Mouse (Mus musculus) hindbrain, embryonic 14.5 days (tissue): Measurements from ENCODE around the gene Vgll2. TPM values are rescaled to one million over a fixed set of nuclear protein-coding genes. Genes with fewer than 3 reads are reported as not detected.

ENCODE experiments used
- ATAC-seq: fragments of 200-750 bp; cut with Nextera tagmentation; 2 replicates; pipeline ENCODE4 v1.8.0; 2017; ENCODE audit warnings: moderate number of reproducible peaks, mild to moderate bottlenecking, moderate TSS enrichment, moderate library complexity; ENCODE audit not compliant: low FRiP score
- DNase-seq: peaks from one replicate; pipeline ENCODE4 v3.0.0-alpha.2; 2015; ENCODE audit warnings: low spot score
- H3K27ac ChIP-seq: fragments of 300-500 bp; sonication (generic); 2 replicates; pipeline ENCODE4 v1.5.1; 2014; ENCODE audit warnings: mild to moderate bottlenecking, moderate library complexity
- H3K27me3 ChIP-seq: fragments of 300-500 bp; sonication (generic); 2 replicates; pipeline ENCODE4 v1.6.1; 2014; ENCODE audit warnings: mild to moderate bottlenecking, low read length, mixed read lengths; ENCODE audit not compliant: control insufficient read depth, insufficient read depth
- H3K36me3 ChIP-seq: fragments of 300-500 bp; sonication (generic); replicated peaks from 2 replicates; pipeline ENCODE4 v1.6.1; 2014; ENCODE audit not compliant: control insufficient read depth, insufficient read depth
- H3K4me1 ChIP-seq: fragments of 300-500 bp; sonication (generic); replicated peaks from 2 replicates; pipeline ENCODE4 v1.6.1; 2014; ENCODE audit warnings: antibody characterized with exemption, low read length, mixed read lengths; ENCODE audit not compliant: control insufficient read depth, insufficient read depth
- H3K4me2 ChIP-seq: fragments of 300-500 bp; sonication (generic); replicated peaks from 2 replicates; pipeline ENCODE4 v1.6.1; 2014; ENCODE audit warnings: mild to moderate bottlenecking, moderate library complexity
- H3K4me3 ChIP-seq: fragments of 300-500 bp; sonication (generic); replicated peaks from 2 replicates; pipeline ENCODE4 v1.5.1; 2014; ENCODE audit warnings: mild to moderate bottlenecking, low read length
- H3K9ac ChIP-seq: fragments of 300-500 bp; sonication (generic); 2 replicates; pipeline ENCODE4 v1.6.1; 2014
- H3K9me3 ChIP-seq: fragments of 300-500 bp; sonication (generic); 2 replicates; pipeline ENCODE4 v1.6.1; 2016; ENCODE audit warnings: low read length; ENCODE audit not compliant: control insufficient read depth
- WGBS: fragments of 180-500 bp; shearing (Covaris S2); extraction: QIAGEN DNeasy Blood & Tissue Kit; methylation state at CpG from one replicate; pipeline ENCODE4 v1.1.7; 2014; 5-methylcytosine and 5-hydroxymethylcytosine counted together
- microRNA-seq: library from miRNA; unstranded; fragments of <30 nt; microRNA quantifications from one replicate; pipeline ENCODE4, GENCODE M21; 2016
- polyA plus RNA-seq: library from polyadenylated mRNA; unstranded; fragments of >200 nt; fragmentation: Nextera tagmentation; extraction: Ambion mirVana; gene quantifications from 2 replicates; pipeline ENCODE4 v1.2.1, GENCODE M21; 2014

Vgll2 gene
- polyA plus RNA-seq, 1 experiment from 2014 or later, result 0.20 TPM

GRCm38 (mm10) chr10:52048287-52048686 is 26.0 kb downstream of the Vgll2 start:
- Histone ChIP-seq H3K36me3 (no peaks in the 10 kb centered on the region), H3K9me3 (no peaks in the 10 kb centered on the region), H3K9ac (no peak overlapping the region), H3K27ac (no peak overlapping the region), H3K4me1 (no peaks in the 10 kb centered on the region), H3K27me3 (no peaks in the 10 kb centered on the region), H3K4me2 (no peak overlapping the region), H3K4me3 (no peak overlapping the region)
- WGBS, result 89% methylated on average over 3 of the region's 3 CpGs
- no peak for DNase-seq
- no peak for ATAC-seq

DNA sequence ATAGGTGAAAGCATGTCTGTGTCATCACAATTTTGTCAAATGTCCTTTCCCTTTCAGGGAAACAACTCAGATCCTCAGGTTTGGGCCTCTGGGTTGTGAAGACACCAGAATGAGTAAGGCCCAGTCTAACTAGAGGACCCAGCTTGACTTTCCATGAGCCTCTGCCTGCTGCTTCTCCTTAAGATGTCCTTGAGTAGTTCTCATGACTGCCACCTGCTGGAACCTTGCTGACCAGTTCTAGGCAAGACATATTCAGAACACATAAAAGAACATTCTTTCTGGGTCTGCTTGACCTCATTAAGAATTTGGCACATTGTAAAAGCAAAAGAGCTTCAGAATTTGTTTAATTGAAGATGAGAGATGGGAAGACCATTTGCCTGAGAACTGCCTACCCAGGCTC is 50.2 kb downstream of the Vgll2 start:
- Histone ChIP-seq H3K4me3 (no peak overlapping the region), H3K36me3 (no peaks in the 10 kb centered on the region), H3K4me2 (no peak overlapping the region), H3K27ac (no peak overlapping the region), H3K4me1 (no peaks in the 10 kb centered on the region), H3K9ac (no peak overlapping the region), H3K9me3 (no peaks in the 10 kb centered on the region), H3K27me3 (no peaks in the 10 kb centered on the region)
- ATAC-seq, result peak; percentile 60; the same call in 1 of the 2 replicates
- peak; percentile 69 for DNase-seq

Small RNA genes within 50 kb of the gene (microRNA-seq; reads per million reads assigned to microRNA genes)
- gene Gm24084, result not detected

Other genes starting within 250 kb of the Vgll2 start
- 0.04 TPM in 1 of 2 replicates, not detected in the other for gene Ros1, start 172.7 kb downstream of the Vgll2 start, polyA plus RNA-seq
- 21.8 and 23.6 TPM in 2 replicates for gene Dcbld1, start 211.1 kb downstream of the Vgll2 start, polyA plus RNA-seq